ENCODE assay signal across 8 mouse cellular contexts in genomic region chr3:131111151-131111850, GRCm38 (mm10). TPM values are rescaled to one million over a fixed set of nuclear protein-coding genes. Genes with fewer than 3 reads are reported as not detected.
A peak's percentile ranks its signal among the peaks of the same experiment; 100 is the strongest.
DNase-seq lines count a peak whose midpoint lies in the region; ATAC-seq and TF ChIP-seq lines count a peak whose summit lies in the region.

No protein-coding gene starts in this region.

- H3K4me3 ChIP-seq in heart, embryonic 16.5 days (ENCODE audit: low read length): peak overlapping the region; percentile 64
- peak overlapping the region; percentile 60 for H3K4me3 ChIP-seq in limb, embryonic 14.5 days (replicated peaks; ENCODE audit: low read length)
- H3K4me3 ChIP-seq in neural tube, embryonic 13.5 days: peak overlapping the region; percentile 42

- H3K27me3 ChIP-seq in heart, embryonic 16.5 days (ENCODE audit: control insufficient read depth, insufficient read depth, low read length): peaks cover 52% of the 10 kb centered on the region
- H3K27me3 ChIP-seq in limb, embryonic 14.5 days (ENCODE audit: control insufficient read depth, insufficient read depth, low read length): peaks cover 37% of the 10 kb centered on the region; the same call in 1 of the 2 replicates
- peaks cover 92% of the 10 kb centered on the region for H3K27me3 ChIP-seq in neural tube, embryonic 13.5 days

- H3K9me3 ChIP-seq in heart, embryonic 16.5 days (replicated peaks; ENCODE audit: control insufficient read depth, low read length): no peaks in the 10 kb centered on the region
- H3K9me3 ChIP-seq in limb, embryonic 14.5 days (ENCODE audit: control insufficient read depth, low read length): no peaks in the 10 kb centered on the region
- no peaks in the 10 kb centered on the region for H3K9me3 ChIP-seq in neural tube, embryonic 13.5 days

- no peak for TF ChIP-seq POLR2A in limb, embryonic 14.5 days (IDR thresholded peaks at IDR 0.05; ENCODE audit: borderline replicate concordance, extremely low read depth, insufficient read depth, insufficient read length)

- H3K4me2 ChIP-seq in heart, embryonic 16.5 days (ENCODE audit: low read depth, low read length): peak overlapping the region; percentile 96
- peak overlapping the region; percentile 92 for H3K4me2 ChIP-seq in limb, embryonic 14.5 days (replicated peaks; ENCODE audit: low read depth, low read length, severe bottlenecking)
- H3K4me2 ChIP-seq in neural tube, embryonic 13.5 days: peak overlapping the region; percentile 61

- H3K9ac ChIP-seq in heart, embryonic 16.5 days (ENCODE audit: low read length): peak overlapping the region; percentile 76
- H3K9ac ChIP-seq in limb, embryonic 14.5 days (ENCODE audit: low read depth, low read length, severe bottlenecking): peak overlapping the region; percentile 72
- H3K9ac ChIP-seq in neural tube, embryonic 13.5 days: peak overlapping the region; percentile 66

- under 1% methylated on average over 59 of the region's 59 CpGs for WGBS in heart, embryonic 16.5 days
- WGBS in limb, embryonic 14.5 days: 2% methylated on average over 59 of the region's 59 CpGs
- under 1% methylated on average over 59 of the region's 59 CpGs for WGBS in neural tube, embryonic 13.5 days

- peaks cover 29% of the 10 kb centered on the region for H3K4me1 ChIP-seq in heart, embryonic 16.5 days (ENCODE audit: control insufficient read depth, insufficient read depth, low read length)
- H3K4me1 ChIP-seq in limb, embryonic 14.5 days (ENCODE audit: control insufficient read depth, insufficient read depth, low read length): peaks cover 28% of the 10 kb centered on the region
- peaks cover 53% of the 10 kb centered on the region for H3K4me1 ChIP-seq in neural tube, embryonic 13.5 days (replicated peaks)

- ATAC-seq in cerebellum, adult (ENCODE audit: insufficient number of reproducible peaks, low FRiP score, low TSS enrichment): no peak
- ATAC-seq in common myeloid progenitor, adult 5-6 weeks (replicated peaks; ENCODE audit: low read depth, poor library complexity, severe bottlenecking): 0 out of 2 replicates have a peak, but pooled peaks have one; percentile 12
- ATAC-seq in heart, embryonic 16.5 days (replicated peaks; ENCODE audit: extremely low read depth, insufficient read depth, low FRiP score): 0 out of 2 replicates have a peak, but pooled peaks have one; percentile 15
- ATAC-seq in limb, embryonic 14.5 days (ENCODE audit: low FRiP score, low read depth): no peak
- ATAC-seq in neural tube, embryonic 13.5 days (ENCODE audit: low read depth): peak; percentile 24; the same call in 1 of the 2 replicates

- peak overlapping the region; percentile 63 for H3K27ac ChIP-seq in heart, embryonic 16.5 days (ENCODE audit: low read length)
- H3K27ac ChIP-seq in limb, embryonic 14.5 days (replicated peaks; ENCODE audit: low read depth, low read length): peak overlapping the region; percentile 71
- H3K27ac ChIP-seq in neural tube, embryonic 13.5 days (replicated peaks): no peak overlapping the region

- DNase-seq in cerebellum, postnatal 10 days: peak; percentile 39 to 54
- DNase-seq in CD4-positive, CD25-positive, alpha-beta regulatory T cell, adult 2 months (ENCODE audit: low read depth, low spot score): peak; percentile 68
- no peak for DNase-seq in limb, embryonic 14.5 days (ENCODE audit: low spot score)
- no peak for DNase-seq in frontal cortex, adult 2 months (ENCODE audit: extremely low spot score in 1 of 2, low spot score in 1 of 2)

- no peaks in the 10 kb centered on the region for H3K36me3 ChIP-seq in heart, embryonic 16.5 days (ENCODE audit: control insufficient read depth, insufficient read depth)
- no peaks in the 10 kb centered on the region for H3K36me3 ChIP-seq in limb, embryonic 14.5 days (ENCODE audit: control insufficient read depth, insufficient read depth, low read length)
- no peaks in the 10 kb centered on the region for H3K36me3 ChIP-seq in neural tube, embryonic 13.5 days

RNA-seq across cellular contexts. Expression of gene Lef1, which starts 1.0 kb away (rescaled TPM):
- not detected in 2 replicates for total RNA-seq in common myeloid progenitor, adult 5-6 weeks (2017)
- polyA plus RNA-seq in heart, embryonic 16.5 days (2015; fragmentation: Nextera tagmentation; extraction: Ambion mirVana): 14.8 and 38.4 TPM in 2 replicates
- polyA plus RNA-seq in limb, embryonic 14.5 days (2012; rRNA removed): 30.8 and 41.9 TPM in 2 replicates
- polyA plus RNA-seq in limb, embryonic 14.5 days (2014; fragmentation: Nextera tagmentation; extraction: Ambion mirVana): 39.9 and 44.3 TPM in 2 replicates
- polyA plus RNA-seq in neural tube, embryonic 13.5 days (2015; fragmentation: Nextera tagmentation; extraction: Ambion mirVana): 7.7 and 12.3 TPM in 2 replicates
- 10.6 and 12.0 TPM in 2 replicates for polyA plus RNA-seq in frontal cortex, adult 2 months (2012; rRNA removed)

Comparison
In these comparisons a context has a peak if more than half of its experiments do, and no peak if none do; other contexts are left out.
1. DNase-seq: peak in cerebellum, postnatal 10 days (2 of 2) and CD4-positive, CD25-positive, alpha-beta regulatory T cell, adult 2 months (single experiment); none in limb, embryonic 14.5 days (single experiment) and frontal cortex, adult 2 months (0 of 2).
2. ATAC-seq: peak in common myeloid progenitor, adult 5-6 weeks (single experiment), heart, embryonic 16.5 days (single experiment) and neural tube, embryonic 13.5 days (single experiment); none in cerebellum, adult (single experiment) and limb, embryonic 14.5 days (single experiment).
3. Peak in every context shown above with its lines, with median percentiles within 50 percentile points of each other: H3K4me2 ChIP-seq, H3K4me3 ChIP-seq and H3K9ac ChIP-seq.